Mouse (Mus musculus): ENCODE measurements around the gene Csta1. TPM values are rescaled to one million over a fixed set of nuclear protein-coding genes. Genes with fewer than 3 reads are reported as not detected.
"Not testable (repeated sequence)": the region's sequence is repeated elsewhere in the genome, so short reads cannot be mapped to it uniquely, and the experiment has no call there.

The Csta1 gene
- 0.25 TPM in 2 replicates for polyA plus RNA-seq (2014; fragmentation: Nextera tagmentation; extraction: Ambion mirVana)

- Histone ChIP-seq H3K27ac (ENCODE audit: low read length) (no peak within 1 kb of the TSS), H3K9me3 (ENCODE audit: control insufficient read depth, low read depth, low read length) (no peaks in the 10 kb centered on the region), H3K4me2 (replicated peaks; ENCODE audit: low read depth, low read length) (no peak within 1 kb of the TSS), H3K4me1 (ENCODE audit: control insufficient read depth, insufficient read depth, low read length) (no peaks in the 10 kb centered on the region), H3K4me3 (ENCODE audit: low read depth, low read length) (no peak within 1 kb of the TSS), H3K36me3 (ENCODE audit: control insufficient read depth, insufficient read depth, low read length) (no peaks in the 10 kb centered on the region), H3K27me3 (ENCODE audit: control insufficient read depth, insufficient read depth, low read length) (no peaks in the 10 kb centered on the region), H3K9ac (replicated peaks; ENCODE audit: low read depth, low read length) (no peak within 1 kb of the TSS)
- no peak for ATAC-seq (ENCODE audit: insufficient number of reproducible peaks, insufficient read depth, low FRiP score, low read depth)
- 76% methylated on average over 1 of the region's 1 CpGs for WGBS
These were observed at the start of gene Csta1 for GRCm38 (mm10) chr16:36131141-36131540. TSS of gene Csta1 (minus strand) at chr16:36131241.

GRCm38 (mm10) chr16:36179910-36180309 lies 48.9 kb upstream of the Csta1 start:
- Histone ChIP-seq H3K9me3 (ENCODE audit: control insufficient read depth, low read depth, low read length) (no peaks in the 10 kb centered on the region), H3K27ac (ENCODE audit: low read length) (no peak overlapping the region), H3K4me1 (ENCODE audit: control insufficient read depth, insufficient read depth, low read length) (no peaks in the 10 kb centered on the region), H3K4me3 (ENCODE audit: low read depth, low read length) (no peak overlapping the region), H3K36me3 (ENCODE audit: control insufficient read depth, insufficient read depth, low read length) (no peaks in the 10 kb centered on the region), H3K27me3 (ENCODE audit: control insufficient read depth, insufficient read depth, low read length) (no peaks in the 10 kb centered on the region), H3K9ac (replicated peaks; ENCODE audit: low read depth, low read length) (no peak overlapping the region), H3K4me2 (replicated peaks; ENCODE audit: low read depth, low read length) (no peak overlapping the region)
- WGBS = 80% methylated on average over 2 of the region's 2 CpGs
- ATAC-seq (ENCODE audit: insufficient number of reproducible peaks, insufficient read depth, low FRiP score, low read depth) = no peak

GRCm38 (mm10) chr16:36176108-36176507 lies 45.1 kb upstream of the Csta1 start:
- no peak overlapping the region for H3K9ac ChIP-seq (replicated peaks; ENCODE audit: low read depth, low read length)
- no peaks in the 10 kb centered on the region for H3K4me1 ChIP-seq (ENCODE audit: control insufficient read depth, insufficient read depth, low read length)
- H3K4me3 ChIP-seq (ENCODE audit: low read depth, low read length) = no peak overlapping the region
- no peaks in the 10 kb centered on the region for H3K36me3 ChIP-seq (ENCODE audit: control insufficient read depth, insufficient read depth, low read length)
- H3K4me2 ChIP-seq (replicated peaks; ENCODE audit: low read depth, low read length) = no peak overlapping the region
- H3K27ac ChIP-seq (ENCODE audit: low read length) = no peak overlapping the region
- no peak for ATAC-seq (ENCODE audit: insufficient number of reproducible peaks, insufficient read depth, low FRiP score, low read depth)
- H3K27me3 ChIP-seq (ENCODE audit: control insufficient read depth, insufficient read depth, low read length) = no peaks in the 10 kb centered on the region
- H3K9me3 ChIP-seq (ENCODE audit: control insufficient read depth, low read depth, low read length) = no peaks in the 10 kb centered on the region

- ATAC-seq (ENCODE audit: insufficient number of reproducible peaks, insufficient read depth, low FRiP score, low read depth); H3K27me3 ChIP-seq (ENCODE audit: control insufficient read depth, insufficient read depth, low read length); H3K4me3 ChIP-seq (ENCODE audit: low read depth, low read length); H3K9me3 ChIP-seq (ENCODE audit: control insufficient read depth, low read depth, low read length); H3K27ac ChIP-seq (ENCODE audit: low read length); H3K4me2 ChIP-seq (replicated peaks; ENCODE audit: low read depth, low read length); H3K9ac ChIP-seq (replicated peaks; ENCODE audit: low read depth, low read length); H3K36me3 ChIP-seq (ENCODE audit: control insufficient read depth, insufficient read depth, low read length); H3K4me1 ChIP-seq (ENCODE audit: control insufficient read depth, insufficient read depth, low read length): not testable (repeated sequence)
- WGBS = 93% methylated on average over 9 of the region's 10 CpGs
These were observed 36.8 kb upstream of the Csta1 start for GRCm38 (mm10) chr16:36167841-36168240.

- no peak within 1 kb of the TSS for H3K4me2 ChIP-seq (replicated peaks; ENCODE audit: low read depth, low read length)
- no peaks in the 10 kb centered on the region for H3K36me3 ChIP-seq (ENCODE audit: control insufficient read depth, insufficient read depth, low read length)
- H3K4me1 ChIP-seq (ENCODE audit: control insufficient read depth, insufficient read depth, low read length) = no peaks in the 10 kb centered on the region
- no peak within 1 kb of the TSS for H3K4me3 ChIP-seq (ENCODE audit: low read depth, low read length)
- no peaks in the 10 kb centered on the region for H3K27me3 ChIP-seq (ENCODE audit: control insufficient read depth, insufficient read depth, low read length)
- H3K27ac ChIP-seq (ENCODE audit: low read length) = no peak within 1 kb of the TSS
- no peaks in the 10 kb centered on the region for H3K9me3 ChIP-seq (ENCODE audit: control insufficient read depth, low read depth, low read length)
- no peak for ATAC-seq (ENCODE audit: insufficient number of reproducible peaks, insufficient read depth, low FRiP score, low read depth)
- no peak within 1 kb of the TSS for H3K9ac ChIP-seq (replicated peaks; ENCODE audit: low read depth, low read length)
These were observed 25.4 kb upstream of the Csta1 start, which contains the start of gene Stfa2l1 for GRCm38 (mm10) chr16:36156402-36156975. TSS of gene Stfa2l1 (plus strand) at chr16:36156811.

- no peaks in the 10 kb centered on the region for H3K9me3 ChIP-seq (ENCODE audit: control insufficient read depth, low read depth, low read length)
- 71% methylated on average over 2 of the region's 2 CpGs for WGBS
- H3K4me1 ChIP-seq (ENCODE audit: control insufficient read depth, insufficient read depth, low read length) = no peaks in the 10 kb centered on the region
- ATAC-seq (ENCODE audit: insufficient number of reproducible peaks, insufficient read depth, low FRiP score, low read depth) = no peak
- H3K4me2 ChIP-seq (replicated peaks; ENCODE audit: low read depth, low read length) = no peak overlapping the region
- H3K4me3 ChIP-seq (ENCODE audit: low read depth, low read length) = no peak overlapping the region
- no peak overlapping the region for H3K9ac ChIP-seq (replicated peaks; ENCODE audit: low read depth, low read length)
- H3K27ac ChIP-seq (ENCODE audit: low read length) = no peak overlapping the region
- no peaks in the 10 kb centered on the region for H3K27me3 ChIP-seq (ENCODE audit: control insufficient read depth, insufficient read depth, low read length)
- no peaks in the 10 kb centered on the region for H3K36me3 ChIP-seq (ENCODE audit: control insufficient read depth, insufficient read depth, low read length)
These were observed 7.2 kb upstream of the Csta1 start for GRCm38 (mm10) chr16:36138201-36138600.

GRCm38 (mm10) chr16:36128092-36128491 lies 2.9 kb downstream of the Csta1 start:
- Histone ChIP-seq H3K27me3 (ENCODE audit: control insufficient read depth, insufficient read depth, low read length) (no peaks in the 10 kb centered on the region), H3K9me3 (ENCODE audit: control insufficient read depth, low read depth, low read length) (no peaks in the 10 kb centered on the region), H3K4me2 (replicated peaks; ENCODE audit: low read depth, low read length) (no peak overlapping the region), H3K27ac (ENCODE audit: low read length) (no peak overlapping the region), H3K9ac (replicated peaks; ENCODE audit: low read depth, low read length) (no peak overlapping the region), H3K4me1 (ENCODE audit: control insufficient read depth, insufficient read depth, low read length) (no peaks in the 10 kb centered on the region), H3K4me3 (ENCODE audit: low read depth, low read length) (no peak overlapping the region), H3K36me3 (ENCODE audit: control insufficient read depth, insufficient read depth, low read length) (no peaks in the 10 kb centered on the region)
- ATAC-seq (ENCODE audit: insufficient number of reproducible peaks, insufficient read depth, low FRiP score, low read depth) = no peak
- 73% methylated on average over 7 of the region's 7 CpGs for WGBS

- H3K9me3 ChIP-seq (ENCODE audit: control insufficient read depth, low read depth, low read length); H3K9ac ChIP-seq (replicated peaks; ENCODE audit: low read depth, low read length); H3K4me2 ChIP-seq (replicated peaks; ENCODE audit: low read depth, low read length); H3K27me3 ChIP-seq (ENCODE audit: control insufficient read depth, insufficient read depth, low read length); H3K36me3 ChIP-seq (ENCODE audit: control insufficient read depth, insufficient read depth, low read length); ATAC-seq (ENCODE audit: insufficient number of reproducible peaks, insufficient read depth, low FRiP score, low read depth); H3K27ac ChIP-seq (ENCODE audit: low read length); H3K4me3 ChIP-seq (ENCODE audit: low read depth, low read length); H3K4me1 ChIP-seq (ENCODE audit: control insufficient read depth, insufficient read depth, low read length): not testable (repeated sequence)
- 94% methylated on average over 6 of the region's 6 CpGs for WGBS
These were observed 15.3 kb downstream of the Csta1 start for GRCm38 (mm10) chr16:36115751-36116150.

GRCm38 (mm10) chr16:36111486-36111885 lies 19.6 kb downstream of the Csta1 start:
- not testable (repeated sequence) for H3K27me3 ChIP-seq (ENCODE audit: control insufficient read depth, insufficient read depth, low read length); H3K4me3 ChIP-seq (ENCODE audit: low read depth, low read length); ATAC-seq (ENCODE audit: insufficient number of reproducible peaks, insufficient read depth, low FRiP score, low read depth); H3K36me3 ChIP-seq (ENCODE audit: control insufficient read depth, insufficient read depth, low read length); H3K9ac ChIP-seq (replicated peaks; ENCODE audit: low read depth, low read length); H3K4me2 ChIP-seq (replicated peaks; ENCODE audit: low read depth, low read length); H3K9me3 ChIP-seq (ENCODE audit: control insufficient read depth, low read depth, low read length); H3K4me1 ChIP-seq (ENCODE audit: control insufficient read depth, insufficient read depth, low read length); H3K27ac ChIP-seq (ENCODE audit: low read length)
